Mouse (Mus musculus): Measurements from ENCODE around the gene Golm1. TPM values are rescaled to one million over a fixed set of nuclear protein-coding genes. Genes with fewer than 3 reads are reported as not detected.

The Golm1 gene
- polyA plus RNA-seq, 1 experiment from 2014 or later = 142 TPM

DNA sequence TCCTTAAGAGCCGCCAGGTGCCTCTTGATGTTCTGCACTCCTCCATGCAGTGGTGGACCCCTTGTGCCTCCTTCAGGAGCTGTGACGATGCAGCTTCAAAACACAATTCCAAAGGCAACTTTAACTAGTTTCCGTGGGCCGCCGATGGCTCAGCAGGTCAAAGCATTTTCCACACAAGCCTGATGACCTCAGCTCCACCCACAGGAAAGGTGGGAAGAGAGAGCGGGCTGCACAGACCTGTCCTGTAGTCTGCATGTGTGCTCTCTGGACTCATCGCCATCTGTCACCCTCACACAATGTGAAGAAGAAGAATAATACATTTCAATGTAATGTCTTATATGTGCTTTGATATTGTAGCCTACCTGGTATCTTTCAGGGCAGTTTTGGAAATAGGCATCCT lies 48.9 kb downstream of the Golm1 start:
- H3K27ac ChIP-seq = no peak overlapping the region
- no peaks in the 10 kb centered on the region for H3K9me3 ChIP-seq
- 95% methylated on average over 7 of the region's 7 CpGs for WGBS
- H3K27me3 ChIP-seq (ENCODE audit: poor library complexity, severe bottlenecking) = no peaks in the 10 kb centered on the region
- DNase-seq (ENCODE audit: extremely low spot score, low spot score) = no peak
- H3K36me3 ChIP-seq (replicated peaks) = peaks cover 94% of the 10 kb centered on the region
- no peaks in the 10 kb centered on the region for H3K4me1 ChIP-seq
- H3K4me3 ChIP-seq = no peak overlapping the region

GRCm38 (mm10) chr13:59624903-59625302 lies 50.7 kb downstream of the Golm1 start:
- Histone ChIP-seq H3K27ac (no peak overlapping the region), H3K4me1 (no peaks in the 10 kb centered on the region), H3K36me3 (replicated peaks) (peaks cover 94% of the 10 kb centered on the region), H3K27me3 (ENCODE audit: poor library complexity, severe bottlenecking) (no peaks in the 10 kb centered on the region), H3K9me3 (no peaks in the 10 kb centered on the region), H3K4me3 (no peak overlapping the region)
- DNase-seq (ENCODE audit: extremely low spot score, low spot score) = no peak
- 89% methylated on average over 5 of the region's 5 CpGs for WGBS

DNA sequence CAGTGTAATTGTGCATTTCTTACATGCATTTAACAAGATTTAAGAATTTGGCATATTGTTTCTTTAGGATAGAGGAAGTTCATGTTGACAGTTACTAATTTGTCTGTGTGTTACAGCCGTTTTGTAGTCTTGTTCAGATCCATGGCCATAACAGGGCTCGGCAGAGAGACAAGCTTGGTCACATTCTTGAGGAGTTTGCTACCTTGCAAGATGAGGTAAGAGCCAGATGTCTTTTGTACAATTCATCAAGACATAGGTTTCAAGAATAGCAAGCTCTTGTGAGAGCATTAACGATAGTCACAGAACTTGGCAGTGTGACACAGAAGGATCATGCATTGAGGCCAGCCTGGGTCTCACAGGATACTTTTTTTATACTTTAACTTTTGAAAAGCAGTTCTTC lies 51.2 kb downstream of the Golm1 start:
- DNase-seq (ENCODE audit: extremely low spot score, low spot score) = no peak
- Histone ChIP-seq H3K9me3 (no peaks in the 10 kb centered on the region), H3K27ac (no peak overlapping the region), H3K27me3 (ENCODE audit: poor library complexity, severe bottlenecking) (no peaks in the 10 kb centered on the region), H3K4me1 (no peaks in the 10 kb centered on the region), H3K36me3 (replicated peaks) (peaks cover 92% of the 10 kb centered on the region), H3K4me3 (no peak overlapping the region)
- 89% methylated on average over 3 of the region's 3 CpGs for WGBS

- Histone ChIP-seq H3K4me1 (no peaks in the 10 kb centered on the region), H3K9me3 (no peaks in the 10 kb centered on the region), H3K36me3 (replicated peaks) (peaks cover 93% of the 10 kb centered on the region), H3K27me3 (ENCODE audit: poor library complexity, severe bottlenecking) (no peaks in the 10 kb centered on the region), H3K4me3 (no peak overlapping the region), H3K27ac (no peak overlapping the region)
- WGBS = 89% methylated on average over 7 of the region's 7 CpGs
- DNase-seq (ENCODE audit: extremely low spot score, low spot score) = no peak
Observed at GRCm38 (mm10) chr13:59621643-59622489, 53.7 kb downstream of the Golm1 start.

DNA sequence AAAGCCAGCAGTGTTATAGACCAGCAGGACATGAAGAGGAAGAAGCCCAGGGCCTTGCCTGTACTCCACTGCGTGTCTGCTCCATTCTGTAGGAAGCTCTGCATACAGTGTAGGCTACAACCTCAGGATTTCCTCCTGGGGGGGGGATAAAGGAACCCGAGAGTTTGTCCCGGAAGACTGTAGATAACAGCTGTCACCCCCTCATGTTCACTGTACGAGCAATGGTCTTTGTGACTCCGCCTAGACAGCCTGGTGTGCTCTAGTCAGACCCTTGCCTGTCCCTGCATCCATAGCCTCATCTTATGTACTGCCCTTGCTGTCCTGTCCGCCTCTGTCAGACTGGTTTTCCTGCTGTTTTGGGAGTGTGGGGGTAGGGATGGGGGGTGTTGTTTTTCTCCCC lies 57.1 kb downstream of the Golm1 start:
- no peak for DNase-seq (ENCODE audit: extremely low spot score, low spot score)
- Histone ChIP-seq H3K27ac (no peak overlapping the region), H3K4me1 (no peaks in the 10 kb centered on the region), H3K27me3 (ENCODE audit: poor library complexity, severe bottlenecking) (no peaks in the 10 kb centered on the region), H3K4me3 (no peak overlapping the region), H3K9me3 (no peaks in the 10 kb centered on the region), H3K36me3 (replicated peaks) (peaks cover 90% of the 10 kb centered on the region)
- WGBS = 91% methylated on average over 6 of the region's 6 CpGs

DNA sequence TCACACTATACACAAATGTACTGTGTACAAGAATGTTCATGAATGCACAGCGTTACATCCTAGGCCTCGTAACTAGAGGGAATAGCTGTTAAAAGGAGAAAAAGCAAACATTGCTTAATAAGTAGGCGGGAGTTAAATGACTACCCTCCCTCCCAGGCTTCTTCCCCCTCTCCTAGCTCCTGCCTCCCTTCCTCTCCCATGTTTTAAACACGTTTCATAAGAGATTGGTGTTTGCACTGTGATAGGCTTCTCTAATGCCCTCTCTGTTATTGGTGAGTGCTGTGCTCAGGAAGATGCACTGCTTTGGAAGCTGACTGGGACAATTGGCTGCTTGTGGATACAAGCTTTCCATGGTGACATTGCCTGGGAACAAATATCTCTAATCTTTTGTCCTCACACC lies 60.1 kb downstream of the Golm1 start:
- Histone ChIP-seq H3K36me3 (replicated peaks) (peaks cover 88% of the 10 kb centered on the region), H3K4me1 (no peaks in the 10 kb centered on the region), H3K27me3 (ENCODE audit: poor library complexity, severe bottlenecking) (no peaks in the 10 kb centered on the region), H3K9me3 (no peaks in the 10 kb centered on the region), H3K4me3 (no peak overlapping the region), H3K27ac (no peak overlapping the region)
- 93% methylated on average over 4 of the region's 4 CpGs for WGBS
- no peak for DNase-seq (ENCODE audit: extremely low spot score, low spot score)

GRCm38 (mm10) chr13:59615152-59615551 lies 60.5 kb downstream of the Golm1 start:
- peaks cover 88% of the 10 kb centered on the region for H3K36me3 ChIP-seq (replicated peaks)
- 95% methylated on average over 4 of the region's 4 CpGs for WGBS
- DNase-seq (ENCODE audit: extremely low spot score, low spot score) = no peak
- no peak overlapping the region for H3K27ac ChIP-seq
- H3K9me3 ChIP-seq = no peaks in the 10 kb centered on the region
- H3K27me3 ChIP-seq (ENCODE audit: poor library complexity, severe bottlenecking) = no peaks in the 10 kb centered on the region
- H3K4me1 ChIP-seq = no peaks in the 10 kb centered on the region
- no peak overlapping the region for H3K4me3 ChIP-seq

DNA sequence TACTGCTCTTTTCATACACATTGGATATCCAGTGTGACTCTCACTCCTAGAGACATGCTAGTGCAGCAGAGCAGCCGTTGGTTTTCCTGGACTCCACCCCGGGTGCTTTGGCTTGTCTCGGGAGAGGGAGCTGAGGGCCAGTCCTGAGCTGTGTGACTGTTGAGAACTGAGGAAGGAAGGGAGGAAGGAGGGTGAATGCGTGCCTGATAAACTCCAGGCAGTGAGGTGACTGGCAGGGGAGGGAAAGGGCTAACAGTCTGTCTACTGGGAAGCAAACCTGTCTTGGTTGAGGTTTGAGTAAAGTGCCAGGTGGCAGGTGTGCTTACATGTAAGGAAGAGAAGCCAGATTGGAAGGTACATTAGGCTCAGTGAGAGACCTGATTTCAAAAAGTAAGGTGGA lies 61.7 kb downstream of the Golm1 start:
- Histone ChIP-seq H3K4me3 (no peak overlapping the region), H3K27ac (no peak overlapping the region), H3K27me3 (ENCODE audit: poor library complexity, severe bottlenecking) (no peaks in the 10 kb centered on the region), H3K36me3 (replicated peaks) (peaks cover 90% of the 10 kb centered on the region), H3K4me1 (no peaks in the 10 kb centered on the region), H3K9me3 (no peaks in the 10 kb centered on the region)
- WGBS = 88% methylated on average over 4 of the region's 4 CpGs
- no peak for DNase-seq (ENCODE audit: extremely low spot score, low spot score)

DNA sequence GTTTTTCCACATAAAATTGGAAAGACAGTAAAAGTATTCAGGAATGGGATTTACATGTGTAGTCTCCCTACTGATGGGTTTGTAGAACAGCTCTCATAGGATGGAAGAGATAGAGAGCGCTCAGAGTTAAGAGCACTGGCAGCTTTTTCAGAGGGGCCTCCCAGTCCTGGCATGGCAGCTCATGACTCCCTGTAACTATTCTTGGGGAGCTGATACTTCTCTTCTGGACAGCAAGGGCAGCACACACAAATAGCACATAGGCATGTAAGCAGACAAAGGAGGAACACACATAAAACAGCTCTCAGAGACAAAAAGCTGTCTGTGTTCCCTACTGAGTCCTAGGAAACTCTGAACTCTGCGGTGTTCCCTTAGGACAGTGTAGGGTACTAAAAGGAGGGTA lies 65.2 kb downstream of the Golm1 start:
- Histone ChIP-seq H3K4me3 (no peak overlapping the region), H3K27ac (no peak overlapping the region), H3K4me1 (no peaks in the 10 kb centered on the region), H3K27me3 (ENCODE audit: poor library complexity, severe bottlenecking) (no peaks in the 10 kb centered on the region), H3K9me3 (no peaks in the 10 kb centered on the region), H3K36me3 (replicated peaks) (peaks cover 98% of the 10 kb centered on the region)
- 96% methylated on average over 2 of the region's 2 CpGs for WGBS
- DNase-seq (ENCODE audit: extremely low spot score, low spot score) = no peak

- Histone ChIP-seq H3K27me3 (ENCODE audit: poor library complexity, severe bottlenecking) (no peaks in the 10 kb centered on the region), H3K4me1 (no peaks in the 10 kb centered on the region), H3K27ac (no peak overlapping the region), H3K4me3 (no peak overlapping the region), H3K36me3 (replicated peaks) (peaks cover 98% of the 10 kb centered on the region), H3K9me3 (no peaks in the 10 kb centered on the region)
- DNase-seq (ENCODE audit: extremely low spot score, low spot score) = no peak
- 95% methylated on average over 4 of the region's 4 CpGs for WGBS
Observed at GRCm38 (mm10) chr13:59609885-59610284, 65.7 kb downstream of the Golm1 start.

DNA sequence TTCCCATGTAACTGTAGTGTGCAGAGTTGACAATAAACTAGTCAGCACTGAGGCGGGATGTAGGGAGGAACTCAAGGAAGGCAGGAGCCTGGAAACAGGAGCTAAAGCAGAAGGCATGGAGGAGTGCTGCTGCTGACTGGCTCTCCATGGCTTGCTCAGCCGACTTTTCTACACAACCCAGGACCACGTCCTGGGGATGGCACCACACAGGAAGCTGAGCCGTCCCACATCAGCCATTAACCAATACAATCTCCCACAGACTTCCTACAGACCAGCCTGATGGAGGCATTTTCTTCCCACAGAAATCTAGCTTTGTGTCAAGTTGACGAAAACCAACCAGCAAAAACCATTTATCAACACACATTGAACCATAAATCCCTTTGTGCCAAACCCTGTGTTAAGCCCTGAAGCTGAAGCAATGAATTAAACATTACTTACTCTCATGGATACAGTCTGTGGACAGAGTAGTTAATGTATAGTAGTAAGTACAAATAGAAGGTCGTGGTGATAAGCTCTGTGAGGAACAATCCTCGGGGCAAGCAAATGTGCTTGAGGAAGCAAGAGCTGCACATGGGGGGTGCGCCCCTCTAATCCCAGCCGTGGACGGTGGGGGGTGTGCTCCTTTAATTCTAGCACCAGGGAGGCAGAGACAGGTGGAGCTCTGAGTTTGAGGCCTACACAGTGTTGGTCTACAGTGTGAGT lies 70.2 kb downstream of the Golm1 start:
- peaks cover 100% of the 10 kb centered on the region for H3K36me3 ChIP-seq (replicated peaks)
- no peaks in the 10 kb centered on the region for H3K27me3 ChIP-seq (ENCODE audit: poor library complexity, severe bottlenecking)
- no peak overlapping the region for H3K27ac ChIP-seq
- no peak overlapping the region for H3K4me3 ChIP-seq
- H3K4me1 ChIP-seq = no peaks in the 10 kb centered on the region
- WGBS = 92% methylated on average over 10 of the region's 10 CpGs
- no peak for DNase-seq (ENCODE audit: extremely low spot score, low spot score)
- no peaks in the 10 kb centered on the region for H3K9me3 ChIP-seq

- 94% methylated on average over 1 of the region's 1 CpGs for WGBS
Observed at GRCm38 (mm10) chr13:59604511-59604910, 71.1 kb downstream of the Golm1 start.

GRCm38 (mm10) chr13:59603096-59603495 lies 72.5 kb downstream of the Golm1 start:
- Histone ChIP-seq H3K4me1 (no peaks in the 10 kb centered on the region), H3K4me3 (no peak overlapping the region), H3K27me3 (ENCODE audit: poor library complexity, severe bottlenecking) (no peaks in the 10 kb centered on the region), H3K36me3 (replicated peaks) (peaks cover 99% of the 10 kb centered on the region), H3K27ac (no peak overlapping the region), H3K9me3 (no peaks in the 10 kb centered on the region)
- no peak for DNase-seq (ENCODE audit: extremely low spot score, low spot score)
- WGBS = 97% methylated on average over 5 of the region's 5 CpGs

More at GRCm38 (mm10) chr13:59604511-59604910, 71.1 kb downstream of the Golm1 start:
- DNase-seq (ENCODE audit: extremely low spot score, low spot score) = no peak
- H3K27ac ChIP-seq = no peak overlapping the region
- H3K27me3 ChIP-seq (ENCODE audit: poor library complexity, severe bottlenecking) = no peaks in the 10 kb centered on the region
- H3K9me3 ChIP-seq = no peaks in the 10 kb centered on the region
- peaks cover 100% of the 10 kb centered on the region for H3K36me3 ChIP-seq (replicated peaks)
- no peak overlapping the region for H3K4me3 ChIP-seq
- no peaks in the 10 kb centered on the region for H3K4me1 ChIP-seq
